Mouse (Mus musculus) gastrocnemius, postnatal 4 days (tissue): ENCODE results near the gene Kcnc3. TPM values are rescaled to one million over a fixed set of nuclear protein-coding genes. Genes with fewer than 3 reads are reported as not detected.

ENCODE experiments used
- DNase-seq, 2 experiments: peaks; one replicate each; pipeline ENCODE4 v3.0.0; 2021 to 2022; ENCODE audit warnings: low spot score in 2 of 2, mixed read lengths in 2 of 2
- total RNA-seq, 2 experiments: library from RNA; stranded (reverse); gene quantifications; 2 replicates each; pipeline ENCODE4 v1.2.3; 2021

Gene Kcnc3
- total RNA-seq, 2 experiments from 2014 or later: 0.91 to 1.1 TPM

GRCm38 (mm10) chr7:44596051-44596450 lies 5.6 kb downstream of the Kcnc3 start:
- DNase-seq: no peak

- no peak for DNase-seq
Measured at GRCm38 (mm10) chr7:44596996-44597538, 6.6 kb downstream of the Kcnc3 start.

GRCm38 (mm10) chr7:44597666-44598065 lies 7.2 kb downstream of the Kcnc3 start:
- DNase-seq: no peak

- no peak for DNase-seq
Measured at GRCm38 (mm10) chr7:44598336-44598735, 7.9 kb downstream of the Kcnc3 start.

GRCm38 (mm10) chr7:44600691-44601262 lies 10.3 kb downstream of the Kcnc3 start:
- DNase-seq: no peak

GRCm38 (mm10) chr7:44601646-44602045 lies 11.2 kb downstream of the Kcnc3 start:
- no peak for DNase-seq

- DNase-seq: no peak
Measured at GRCm38 (mm10) chr7:44602443-44602842, 12.0 kb downstream of the Kcnc3 start.

- no peak for DNase-seq
Measured at GRCm38 (mm10) chr7:44603186-44603855, 12.9 kb downstream of the Kcnc3 start.

GRCm38 (mm10) chr7:44604139-44604606 lies 13.7 kb downstream of the Kcnc3 start:
- no peak for DNase-seq

GRCm38 (mm10) chr7:44604619-44605018 lies 14.2 kb downstream of the Kcnc3 start:
- no peak for DNase-seq

GRCm38 (mm10) chr7:44605436-44605835 lies 15.0 kb downstream of the Kcnc3 start:
- no peak for DNase-seq

GRCm38 (mm10) chr7:44606171-44606901 lies 15.9 kb downstream of the Kcnc3 start:
- no peak for DNase-seq

GRCm38 (mm10) chr7:44612192-44612591 lies 21.7 kb downstream of the Kcnc3 start:
- DNase-seq: no peak

GRCm38 (mm10) chr7:44614041-44614688 lies 23.7 kb downstream of the Kcnc3 start:
- DNase-seq: no peak

GRCm38 (mm10) chr7:44615309-44615708 lies 24.8 kb downstream of the Kcnc3 start:
- no peak for DNase-seq

- no peak for DNase-seq
Measured at GRCm38 (mm10) chr7:44615987-44616386, 25.5 kb downstream of the Kcnc3 start.

- DNase-seq: no peak
Measured at GRCm38 (mm10) chr7:44617059-44617458, 26.6 kb downstream of the Kcnc3 start.

- DNase-seq: no peak
Measured at GRCm38 (mm10) chr7:44623714-44624542, 33.5 kb downstream of the Kcnc3 start.

GRCm38 (mm10) chr7:44624543-44624826 lies 34.0 kb downstream of the Kcnc3 start:
- DNase-seq: no peak

GRCm38 (mm10) chr7:44624828-44625227 lies 34.4 kb downstream of the Kcnc3 start:
- no peak for DNase-seq
